Mouse (Mus musculus) lung, embryonic 14.5 days (tissue): ENCODE measurements around the gene Ncdn. TPM values are rescaled to one million over a fixed set of nuclear protein-coding genes. Genes with fewer than 3 reads are reported as not detected.

Source experiments
- ATAC-seq: fragments of 200-750 bp; cut with Nextera tagmentation; 2 replicates; pipeline ENCODE4 v1.8.0; 2017; ENCODE audit warnings: mild to moderate bottlenecking, moderate TSS enrichment, moderate library complexity; ENCODE audit not compliant: insufficient read depth
- DNase-seq: peaks from one replicate; pipeline ENCODE4 v3.0.0-alpha.2; 2015
- H3K27ac ChIP-seq: fragments of 300-500 bp; sonication (generic); 2 replicates; pipeline ENCODE4 v1.5.1; 2014; ENCODE audit warnings: low read depth, mild to moderate bottlenecking, moderate library complexity
- H3K27me3 ChIP-seq: fragments of 300-500 bp; sonication (generic); 2 replicates; pipeline ENCODE4 v1.6.1; 2014; ENCODE audit warnings: low read length, control low read depth; ENCODE audit not compliant: insufficient read depth
- H3K36me3 ChIP-seq: fragments of 300-500 bp; sonication (generic); 2 replicates; pipeline ENCODE4 v1.6.1; 2014; ENCODE audit warnings: control low read depth; ENCODE audit not compliant: insufficient read depth
- H3K4me1 ChIP-seq: fragments of 300-500 bp; sonication (generic); 2 replicates; pipeline ENCODE4 v1.6.1; 2014; ENCODE audit warnings: antibody characterized with exemption, control low read depth; ENCODE audit not compliant: insufficient read depth
- H3K4me2 ChIP-seq: fragments of 300-500 bp; sonication (generic); 2 replicates; pipeline ENCODE4 v1.6.1; 2014; ENCODE audit warnings: mild to moderate bottlenecking
- H3K4me3 ChIP-seq: fragments of 300-500 bp; sonication (generic); 2 replicates; pipeline ENCODE4 v1.5.1; 2014; ENCODE audit warnings: low read depth, low read length
- H3K9ac ChIP-seq: fragments of 300-500 bp; sonication (generic); 2 replicates; pipeline ENCODE4 v1.6.1; 2014
- H3K9me3 ChIP-seq: fragments of 300-500 bp; sonication (generic); 2 replicates; pipeline ENCODE4 v1.6.1; 2016; ENCODE audit warnings: low read depth, low read length, control low read depth
- CTCF ChIP-seq: IDR thresholded peaks from 2 replicates; pipeline ENCODE4 v1.5.1; 2016; ENCODE audit warnings: antibody characterized with exemption, low read depth
- WGBS: fragments of 180-500 bp; shearing (Covaris S2); extraction: QIAGEN DNeasy Blood & Tissue Kit; methylation state at CpG from one replicate; pipeline ENCODE4 v1.1.7; 2014; 5-methylcytosine and 5-hydroxymethylcytosine counted together
- polyA plus RNA-seq: library from polyadenylated mRNA; unstranded; fragments of >200 nt; fragmentation: Nextera tagmentation; extraction: Ambion mirVana; gene quantifications from 2 replicates; pipeline ENCODE4 v1.2.1, GENCODE M21; 2014

The Ncdn gene
- polyA plus RNA-seq, 1 experiment from 2014 or later: 30.4 TPM

DNA sequence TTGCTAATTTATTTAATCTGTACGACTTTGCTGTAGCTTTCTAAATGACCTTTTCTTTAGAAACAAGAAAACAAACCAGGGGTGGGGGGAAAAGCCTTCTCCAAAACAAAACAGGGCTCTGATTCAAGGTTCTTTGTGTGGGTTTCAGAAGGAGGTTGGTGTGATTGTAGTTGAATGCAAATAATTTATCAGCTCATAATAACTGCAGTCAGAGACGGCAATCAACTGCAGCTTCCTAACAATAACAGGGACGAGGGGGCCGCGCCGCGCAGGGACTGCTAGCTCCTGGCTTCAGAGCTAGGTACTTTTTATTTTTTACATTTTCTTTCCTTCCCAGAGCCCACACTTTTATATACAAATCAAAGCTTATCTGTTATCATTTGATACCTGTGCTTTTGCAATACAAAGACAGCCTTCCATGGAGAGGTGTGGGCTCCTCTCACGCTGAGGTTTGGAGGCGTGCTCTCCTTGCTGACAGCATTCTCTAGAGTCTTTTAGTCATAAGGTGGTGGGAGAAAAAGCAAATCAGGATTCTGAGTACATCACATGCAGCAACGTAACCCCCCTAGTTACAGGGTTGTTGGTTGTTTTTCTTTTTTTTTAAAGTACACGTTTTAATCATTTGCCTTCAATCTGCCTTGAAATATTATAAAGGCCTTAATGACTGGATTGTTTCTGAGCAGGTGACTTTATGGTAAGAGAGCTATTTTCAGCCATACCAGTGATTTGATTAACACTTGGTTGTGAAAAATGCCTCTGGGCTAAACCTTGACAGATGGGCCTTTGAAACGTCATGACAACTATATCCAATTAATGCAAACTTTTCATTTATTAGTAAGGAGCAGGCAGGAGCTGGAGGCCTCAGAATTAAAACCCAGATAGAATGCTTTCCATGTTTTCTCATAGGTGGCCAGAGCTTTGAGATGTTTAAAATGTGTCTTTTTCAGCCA, 26.9 kb upstream of the Ncdn start:
- ATAC-seq: no peak
- 74% methylated on average over 12 of the region's 12 CpGs for WGBS
- no peak for TF ChIP-seq CTCF
- DNase-seq: no peak
- Histone ChIP-seq H3K4me2 (no peak overlapping the region), H3K4me1 (no peaks in the 10 kb centered on the region), H3K9ac (no peak overlapping the region), H3K4me3 (no peak overlapping the region), H3K9me3 (no peaks in the 10 kb centered on the region), H3K27me3 (no peaks in the 10 kb centered on the region), H3K27ac (no peak overlapping the region), H3K36me3 (no peaks in the 10 kb centered on the region)

DNA sequence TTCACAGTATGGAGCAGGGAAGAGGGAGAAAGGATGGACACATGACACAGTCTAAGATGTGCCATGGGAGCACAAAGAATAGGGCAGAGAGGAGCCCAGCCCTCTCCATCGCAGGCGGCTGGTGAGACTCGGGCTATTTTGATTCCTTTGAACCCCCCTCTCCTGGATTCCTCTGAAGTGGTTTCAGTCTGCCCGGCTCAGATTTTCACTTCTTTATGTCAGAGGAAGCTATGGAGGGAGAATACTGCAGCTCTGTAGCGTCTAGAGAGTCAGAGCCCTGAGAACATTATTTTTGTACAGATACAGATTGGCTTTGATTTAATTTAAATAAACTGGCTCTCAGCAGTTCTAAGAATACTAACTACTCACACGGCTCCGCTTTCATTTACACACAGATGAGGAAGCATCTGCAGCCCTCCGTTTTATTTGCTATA, 25.9 kb upstream of the Ncdn start:
- H3K9ac ChIP-seq: no peak overlapping the region
- ATAC-seq (no peak), DNase-seq (peak; percentile 6)
- H3K27ac ChIP-seq: no peak overlapping the region
- H3K4me3 ChIP-seq: no peak overlapping the region
- H3K9me3 ChIP-seq: no peaks in the 10 kb centered on the region
- H3K27me3 ChIP-seq: no peaks in the 10 kb centered on the region
- TF ChIP-seq CTCF: no peak
- no peaks in the 10 kb centered on the region for H3K36me3 ChIP-seq
- no peaks in the 10 kb centered on the region for H3K4me1 ChIP-seq
- WGBS: 42% methylated on average over 8 of the region's 8 CpGs
- H3K4me2 ChIP-seq: no peak overlapping the region

DNA sequence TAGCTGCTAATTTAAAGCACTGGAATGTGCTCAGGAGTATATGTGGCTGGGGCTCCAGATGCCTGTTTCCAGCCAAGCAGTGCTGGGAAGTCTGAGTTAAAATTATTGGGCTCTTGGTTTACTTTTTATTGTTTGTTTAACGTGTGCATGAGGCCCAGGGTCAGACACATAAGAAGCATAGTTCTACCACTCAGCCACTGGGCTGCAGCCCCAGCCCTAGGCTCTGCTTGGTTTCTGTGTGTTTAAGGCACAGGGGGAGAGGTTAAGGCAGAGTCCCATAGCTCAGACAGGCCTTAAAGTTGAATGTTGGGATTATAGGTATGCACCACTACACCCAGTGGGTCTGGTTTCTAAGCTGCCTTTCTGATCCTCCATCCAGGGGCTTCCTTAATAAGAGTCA, 21.9 kb upstream of the Ncdn start:
- no peak for DNase-seq

DNA sequence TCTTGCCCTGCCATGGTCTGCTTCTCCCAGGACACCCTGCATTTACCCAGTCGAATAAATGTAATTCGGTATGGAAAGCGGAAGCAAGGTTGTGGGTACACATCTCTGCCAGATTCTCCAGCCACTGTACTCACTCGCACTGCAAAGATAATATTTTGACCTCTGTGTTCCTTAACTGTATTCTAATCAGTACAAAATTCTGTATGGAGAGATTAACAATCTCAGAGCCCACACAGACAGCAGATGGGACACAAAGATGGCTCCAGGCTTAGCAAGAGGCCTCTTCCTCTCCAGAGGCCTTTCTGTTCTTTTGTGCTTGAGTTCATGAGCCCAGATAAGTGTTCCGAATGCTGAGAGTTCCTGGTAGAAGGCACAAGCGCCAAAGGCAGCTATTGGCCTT, 20.6 kb upstream of the Ncdn start:
- H3K9me3 ChIP-seq: no peaks in the 10 kb centered on the region
- H3K27me3 ChIP-seq: no peaks in the 10 kb centered on the region
- ATAC-seq (no peak), DNase-seq (no peak)
- H3K4me3 ChIP-seq: no peak overlapping the region
- no peak for TF ChIP-seq CTCF
- H3K27ac ChIP-seq: no peak overlapping the region
- H3K4me2 ChIP-seq: no peak overlapping the region
- no peaks in the 10 kb centered on the region for H3K36me3 ChIP-seq
- 92% methylated on average over 6 of the region's 6 CpGs for WGBS
- H3K9ac ChIP-seq: no peak overlapping the region
- no peaks in the 10 kb centered on the region for H3K4me1 ChIP-seq

More for the DNA sequence above, 21.9 kb upstream of the Ncdn start:
- Histone ChIP-seq H3K4me2 (no peak overlapping the region), H3K9me3 (no peaks in the 10 kb centered on the region), H3K4me3 (no peak overlapping the region), H3K27me3 (no peaks in the 10 kb centered on the region), H3K9ac (no peak overlapping the region), H3K27ac (no peak overlapping the region), H3K4me1 (no peaks in the 10 kb centered on the region), H3K36me3 (no peaks in the 10 kb centered on the region)
- TF ChIP-seq CTCF: no peak
- ATAC-seq: no peak
- 33% methylated on average over 1 of the region's 1 CpGs for WGBS

DNA sequence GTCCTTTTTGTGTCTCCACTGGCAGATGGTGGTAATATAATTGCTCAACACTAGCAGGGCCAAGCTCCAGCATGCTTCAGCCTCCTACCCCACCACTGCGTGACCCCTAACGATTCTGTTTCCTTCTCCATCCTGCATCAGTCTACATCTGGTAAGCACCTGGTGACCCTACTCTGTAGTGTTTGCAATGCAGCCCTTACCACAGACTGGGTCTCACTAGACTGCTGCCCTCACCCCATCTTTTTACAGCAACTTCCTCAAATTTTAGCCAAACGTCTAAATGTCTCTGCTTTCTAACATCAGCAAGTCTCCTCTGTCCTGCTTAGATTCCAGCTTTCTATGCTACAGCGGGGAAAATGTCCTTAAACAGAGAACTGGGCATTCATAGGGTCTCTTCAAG, 17.6 kb upstream of the Ncdn start:
- Histone ChIP-seq H3K9me3 (no peaks in the 10 kb centered on the region), H3K36me3 (no peaks in the 10 kb centered on the region), H3K9ac (no peak overlapping the region), H3K27me3 (no peaks in the 10 kb centered on the region), H3K27ac (no peak overlapping the region), H3K4me3 (no peak overlapping the region), H3K4me1 (no peaks in the 10 kb centered on the region), H3K4me2 (no peak overlapping the region)
- 82% methylated on average over 4 of the region's 4 CpGs for WGBS
- no peak for ATAC-seq
- no peak for DNase-seq
- TF ChIP-seq CTCF: no peak

DNA sequence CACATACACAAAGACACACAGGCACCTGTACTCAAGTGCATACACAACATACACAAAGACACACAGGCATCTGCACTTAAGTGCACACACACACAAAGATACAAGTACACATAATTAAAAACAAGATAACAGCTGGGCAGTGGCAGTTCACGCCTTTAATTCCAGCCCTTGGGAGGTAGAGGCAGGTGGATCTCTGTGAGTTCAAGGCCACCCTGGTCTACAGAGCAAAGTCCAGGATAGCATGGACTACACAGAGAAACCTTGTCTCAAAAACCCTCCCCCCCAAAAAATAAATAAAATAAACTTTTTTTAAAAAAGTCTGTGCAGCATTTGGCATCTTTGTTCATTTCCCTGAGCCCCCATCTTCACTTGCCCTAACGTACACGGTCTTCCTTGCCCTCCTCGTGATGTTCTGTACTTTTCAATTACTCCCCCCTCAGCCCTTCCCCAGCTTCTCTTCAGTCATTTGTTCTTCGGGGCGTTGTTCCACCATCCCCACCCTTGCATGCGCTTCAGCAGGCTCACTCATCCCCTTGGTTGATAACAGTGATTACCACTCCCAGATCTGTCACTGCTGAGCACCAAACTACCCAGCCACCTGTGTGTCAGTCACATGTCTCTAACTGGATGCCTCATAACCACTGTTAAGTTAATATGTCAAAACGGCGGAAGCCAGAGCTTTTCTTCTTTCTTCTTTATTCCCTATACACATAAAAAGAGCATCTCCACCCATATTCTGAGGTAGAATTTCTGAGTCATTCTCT, 16.7 kb upstream of the Ncdn start:
- Histone ChIP-seq H3K27me3 (no peaks in the 10 kb centered on the region), H3K4me2 (no peak overlapping the region), H3K36me3 (no peaks in the 10 kb centered on the region), H3K4me1 (no peaks in the 10 kb centered on the region), H3K9me3 (no peaks in the 10 kb centered on the region), H3K9ac (no peak overlapping the region), H3K4me3 (no peak overlapping the region), H3K27ac (no peak overlapping the region)
- ATAC-seq (no peak), DNase-seq (no peak)
- WGBS: 81% methylated on average over 9 of the region's 9 CpGs
- no peak for TF ChIP-seq CTCF

DNA sequence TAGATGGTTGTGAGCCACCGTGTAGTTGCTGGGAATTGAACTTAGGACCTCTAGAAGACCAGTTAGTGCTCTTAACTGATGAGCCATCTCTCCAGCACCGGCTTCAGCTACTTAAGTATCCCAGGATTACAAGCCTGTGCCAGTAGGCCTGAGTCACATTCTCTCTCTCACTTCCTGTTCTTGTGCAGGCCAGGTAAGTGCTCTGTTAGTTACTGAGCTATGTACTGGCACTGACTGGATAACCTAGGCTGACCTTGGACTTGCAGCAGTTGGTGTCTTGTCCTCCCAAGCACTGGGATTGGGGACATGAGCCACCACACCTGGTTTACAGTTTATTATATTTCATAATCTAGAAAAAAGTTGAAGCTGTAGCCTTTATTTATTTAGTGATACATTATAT, 10.2 kb upstream of the Ncdn start:
- peaks cover 27% of the 10 kb centered on the region; the same call in 1 of the 2 replicates for H3K36me3 ChIP-seq
- no peaks in the 10 kb centered on the region for H3K27me3 ChIP-seq
- no peak overlapping the region for H3K9ac ChIP-seq
- TF ChIP-seq CTCF: no peak
- no peak overlapping the region for H3K4me2 ChIP-seq
- 77% methylated on average over 2 of the region's 2 CpGs for WGBS
- H3K4me3 ChIP-seq: no peak overlapping the region
- DNase-seq: no peak
- no peaks in the 10 kb centered on the region for H3K9me3 ChIP-seq
- no peak for ATAC-seq
- H3K27ac ChIP-seq: no peak overlapping the region
- no peaks in the 10 kb centered on the region for H3K4me1 ChIP-seq
